Mouse (Mus musculus): ENCODE data around the gene Rag1. TPM values are rescaled to one million over a fixed set of nuclear protein-coding genes. Genes with fewer than 3 reads are reported as not detected.

Gene Rag1
- polyA plus RNA-seq, 1 experiment: 11.2 TPM

- 1% methylated on average over 68 of the region's 68 CpGs for WGBS
Observed at GRCm38 (mm10) chr2:101678236-101679021, 29.1 kb upstream of the Rag1 start, which contains the start of gene Traf6. TSS of gene Traf6 (plus strand) at chr2:101678429.

GRCm38 (mm10) chr2:101673547-101673946 is 24.2 kb upstream of the Rag1 start:
- Histone ChIP-seq H3K27ac (ENCODE audit: control insufficient read depth, insufficient read depth, low read depth, low read length, poor library complexity) (no peak overlapping the region), H3K4me1 (ENCODE audit: control insufficient read depth, insufficient read depth, low read length) (no peaks in the 10 kb centered on the region), H3K4me3 (replicated peaks; ENCODE audit: control insufficient read depth, low read depth, low read length) (no peak overlapping the region)
- TF ChIP-seq POLR2A (IDR thresholded peaks at IDR 0.05; ENCODE audit: borderline replicate concordance, control insufficient read depth, low read depth, low read length) (no peak), CTCF (IDR thresholded peaks at IDR 0.05; ENCODE audit: control insufficient read depth, insufficient read depth, low read length) (no peak)
- 64% methylated on average over 3 of the region's 3 CpGs for WGBS

More at GRCm38 (mm10) chr2:101678236-101679021, 29.1 kb upstream of the Rag1 start, which contains the start of gene Traf6:
- Histone ChIP-seq H3K4me3 (replicated peaks; ENCODE audit: control insufficient read depth, low read depth, low read length) (peak within 1 kb of the TSS; percentile 94), H3K4me1 (ENCODE audit: control insufficient read depth, insufficient read depth, low read length) (no peaks in the 10 kb centered on the region), H3K27ac (ENCODE audit: control insufficient read depth, insufficient read depth, low read depth, low read length, poor library complexity) (peak within 1 kb of the TSS; percentile 66; the same call in 1 of the 2 replicates)
- TF ChIP-seq CTCF (IDR thresholded peaks at IDR 0.05; ENCODE audit: control insufficient read depth, insufficient read depth, low read length) (peak; percentile 62), POLR2A (IDR thresholded peaks at IDR 0.05; ENCODE audit: borderline replicate concordance, control insufficient read depth, low read depth, low read length) (peak; percentile 77; the same call in 1 of the 2 replicates)

- 76% methylated on average over 3 of the region's 3 CpGs for WGBS
Observed at GRCm38 (mm10) chr2:101668751-101669150, 19.4 kb upstream of the Rag1 start.

GRCm38 (mm10) chr2:101665703-101666092 is 16.4 kb upstream of the Rag1 start:
- whole genome bisulfite sequencing: 92% methylated on average over 3 of the region's 3 CpGs
- H3K4me3 ChIP-seq (replicated peaks; ENCODE audit: control insufficient read depth, low read depth, low read length): no peak overlapping the region
- TF ChIP-seq CTCF (IDR thresholded peaks at IDR 0.05; ENCODE audit: control insufficient read depth, insufficient read depth, low read length): no peak
- no peak for TF ChIP-seq POLR2A (IDR thresholded peaks at IDR 0.05; ENCODE audit: borderline replicate concordance, control insufficient read depth, low read depth, low read length)
- H3K27ac ChIP-seq (ENCODE audit: control insufficient read depth, insufficient read depth, low read depth, low read length, poor library complexity): no peak overlapping the region
- H3K4me1 ChIP-seq (ENCODE audit: control insufficient read depth, insufficient read depth, low read length): no peaks in the 10 kb centered on the region

More at GRCm38 (mm10) chr2:101668751-101669150, 19.4 kb upstream of the Rag1 start:
- H3K27ac ChIP-seq (ENCODE audit: control insufficient read depth, insufficient read depth, low read depth, low read length, poor library complexity): no peak overlapping the region
- TF ChIP-seq CTCF (IDR thresholded peaks at IDR 0.05; ENCODE audit: control insufficient read depth, insufficient read depth, low read length) (no peak), POLR2A (IDR thresholded peaks at IDR 0.05; ENCODE audit: borderline replicate concordance, control insufficient read depth, low read depth, low read length) (no peak)
- no peak overlapping the region for H3K4me3 ChIP-seq (replicated peaks; ENCODE audit: control insufficient read depth, low read depth, low read length)
- H3K4me1 ChIP-seq (ENCODE audit: control insufficient read depth, insufficient read depth, low read length): no peaks in the 10 kb centered on the region

GRCm38 (mm10) chr2:101665058-101665702 is 15.9 kb upstream of the Rag1 start:
- Histone ChIP-seq H3K4me3 (replicated peaks; ENCODE audit: control insufficient read depth, low read depth, low read length) (no peak overlapping the region), H3K27ac (ENCODE audit: control insufficient read depth, insufficient read depth, low read depth, low read length, poor library complexity) (no peak overlapping the region), H3K4me1 (ENCODE audit: control insufficient read depth, insufficient read depth, low read length) (no peaks in the 10 kb centered on the region)
- TF ChIP-seq CTCF (IDR thresholded peaks at IDR 0.05; ENCODE audit: control insufficient read depth, insufficient read depth, low read length) (peak; percentile 86), POLR2A (IDR thresholded peaks at IDR 0.05; ENCODE audit: borderline replicate concordance, control insufficient read depth, low read depth, low read length) (no peak)
- 31% methylated on average over 9 of the region's 9 CpGs for WGBS

GRCm38 (mm10) chr2:101660536-101660935 is 11.2 kb upstream of the Rag1 start:
- 83% methylated on average over 2 of the region's 2 CpGs for WGBS

GRCm38 (mm10) chr2:101652921-101653597 is 3.8 kb upstream of the Rag1 start:
- Histone ChIP-seq H3K27ac (ENCODE audit: control insufficient read depth, insufficient read depth, low read depth, low read length, poor library complexity) (no peak overlapping the region), H3K4me3 (replicated peaks; ENCODE audit: control insufficient read depth, low read depth, low read length) (no peak overlapping the region), H3K4me1 (ENCODE audit: control insufficient read depth, insufficient read depth, low read length) (no peaks in the 10 kb centered on the region; the same call in 1 of the 2 replicates)
- TF ChIP-seq CTCF (IDR thresholded peaks at IDR 0.05; ENCODE audit: control insufficient read depth, insufficient read depth, low read length): peak; percentile 59
- TF ChIP-seq POLR2A (IDR thresholded peaks at IDR 0.05; ENCODE audit: borderline replicate concordance, control insufficient read depth, low read depth, low read length): no peak
- 18% methylated on average over 14 of the region's 14 CpGs for WGBS

More at GRCm38 (mm10) chr2:101660536-101660935, 11.2 kb upstream of the Rag1 start:
- no peak for TF ChIP-seq CTCF (IDR thresholded peaks at IDR 0.05; ENCODE audit: control insufficient read depth, insufficient read depth, low read length)
- no peak overlapping the region for H3K27ac ChIP-seq (ENCODE audit: control insufficient read depth, insufficient read depth, low read depth, low read length, poor library complexity)
- no peaks in the 10 kb centered on the region for H3K4me1 ChIP-seq (ENCODE audit: control insufficient read depth, insufficient read depth, low read length)
- no peak overlapping the region for H3K4me3 ChIP-seq (replicated peaks; ENCODE audit: control insufficient read depth, low read depth, low read length)
